Mouse (Mus musculus) layer of hippocampus, adult 9-10 months (tissue): Measurements from ENCODE around the gene Specc1.

Source experiments
- DNase-seq: peaks from one replicate; pipeline ENCODE4 v3.0.0; 2022; ENCODE audit warnings: low spot score

Specc1 gene

GRCm38 (mm10) chr11:62015071-62015654 lies 58.6 kb downstream of the Specc1 start:
- no peak for DNase-seq

GRCm38 (mm10) chr11:62016985-62017384 lies 60.4 kb downstream of the Specc1 start:
- DNase-seq: no peak

GRCm38 (mm10) chr11:62018315-62019205 lies 62.0 kb downstream of the Specc1 start:
- DNase-seq: no peak

- DNase-seq: no peak
Measured at GRCm38 (mm10) chr11:62019857-62020256, 63.3 kb downstream of the Specc1 start.

- no peak for DNase-seq
Measured at GRCm38 (mm10) chr11:62020898-62021297, 64.3 kb downstream of the Specc1 start.

- no peak for DNase-seq
Measured at GRCm38 (mm10) chr11:62022105-62022504, 65.5 kb downstream of the Specc1 start.

- no peak for DNase-seq
Measured at GRCm38 (mm10) chr11:62022718-62023493, 66.3 kb downstream of the Specc1 start.

GRCm38 (mm10) chr11:62023494-62024233 lies 67.1 kb downstream of the Specc1 start:
- DNase-seq: no peak

GRCm38 (mm10) chr11:62024234-62024601 lies 67.7 kb downstream of the Specc1 start:
- DNase-seq: no peak

GRCm38 (mm10) chr11:62024952-62025351 lies 68.4 kb downstream of the Specc1 start:
- DNase-seq: no peak

- no peak for DNase-seq
Measured at GRCm38 (mm10) chr11:62025770-62026169, 69.2 kb downstream of the Specc1 start.

GRCm38 (mm10) chr11:62026345-62026815 lies 69.8 kb downstream of the Specc1 start:
- no peak for DNase-seq

GRCm38 (mm10) chr11:62027271-62027670 lies 70.7 kb downstream of the Specc1 start:
- no peak for DNase-seq

- DNase-seq: no peak
Measured at GRCm38 (mm10) chr11:62027705-62028104, 71.1 kb downstream of the Specc1 start.

- no peak for DNase-seq
Measured at GRCm38 (mm10) chr11:62029171-62029570, 72.6 kb downstream of the Specc1 start.

GRCm38 (mm10) chr11:62034564-62034963 lies 78.0 kb downstream of the Specc1 start:
- no peak for DNase-seq

- no peak for DNase-seq
Measured at GRCm38 (mm10) chr11:62035220-62035619, 78.7 kb downstream of the Specc1 start.

- DNase-seq: no peak
Measured at GRCm38 (mm10) chr11:62040122-62040521, 83.6 kb downstream of the Specc1 start.

- no peak for DNase-seq
Measured at GRCm38 (mm10) chr11:62044627-62045026, 88.1 kb downstream of the Specc1 start.

GRCm38 (mm10) chr11:62045964-62046363 lies 89.4 kb downstream of the Specc1 start:
- no peak for DNase-seq

GRCm38 (mm10) chr11:62047817-62048640 lies 91.5 kb downstream of the Specc1 start:
- no peak for DNase-seq
